Mouse (Mus musculus) kidney, adult 2 months (tissue): ENCODE data around the gene Zfp768.

Source experiments
- CTCF ChIP-seq: fragments of 200-500 bp; conservative IDR thresholded peaks from 2 replicates; pipeline ENCODE4 v1.5.1; 2011; ENCODE audit warnings: low read depth, mild to moderate bottlenecking, control low read depth, low read length, moderate library complexity, mixed read lengths; ENCODE audit not compliant: insufficient read depth, insufficient read length
- POLR2A ChIP-seq: fragments of 200-500 bp; IDR thresholded peaks from one replicate; pipeline ENCODE4 v1.6.1; 2011; ENCODE audit warnings: low read depth, low read length, control low read depth

DNA sequence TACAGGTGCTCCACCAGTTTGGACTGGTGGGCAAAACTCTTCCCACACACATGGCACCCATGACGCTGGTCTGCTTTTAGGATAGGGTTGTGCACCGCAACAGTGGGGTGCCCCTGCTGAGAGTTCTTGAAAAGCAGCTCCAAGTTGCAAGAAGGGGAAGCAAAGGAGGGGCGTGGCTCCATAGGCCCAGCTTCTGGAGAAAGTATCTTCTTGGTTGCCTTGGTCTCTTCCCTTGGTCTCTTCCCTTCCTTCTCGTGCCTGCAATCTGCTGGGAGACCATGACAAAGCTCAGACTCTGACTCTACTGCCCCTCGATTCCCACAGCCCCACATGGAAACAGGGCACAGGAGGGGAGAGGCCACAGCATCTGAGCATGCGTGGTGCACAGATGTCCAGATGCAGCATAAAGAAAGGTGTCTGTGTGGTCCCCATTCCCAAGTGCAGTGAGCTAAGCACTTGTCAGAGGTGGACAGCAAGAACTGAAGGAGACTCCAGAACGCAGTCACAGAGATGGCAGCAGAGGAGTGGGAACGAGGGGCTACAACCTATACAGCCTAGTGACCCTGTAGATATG is 46.9 kb upstream of the Zfp768 start:
- TF ChIP-seq POLR2A = no peak
- TF ChIP-seq CTCF = no peak
